Mouse (Mus musculus) lung, adult 18-20 months (tissue): Measurements from ENCODE around the gene Atp5k.

Experiments
- DNase-seq, 2 experiments: peaks; one replicate each; pipeline ENCODE4 v3.0.0; 2022; ENCODE audit warnings: mixed read lengths in 2 of 2

Atp5k gene

GRCm38 (mm10) chr5:108433804-108434587 is at the start of gene Atp5k:
Gene Atp5k (minus strand): TSS chr5:108434448.
- peak; percentile 94 to 96 for DNase-seq

DNA sequence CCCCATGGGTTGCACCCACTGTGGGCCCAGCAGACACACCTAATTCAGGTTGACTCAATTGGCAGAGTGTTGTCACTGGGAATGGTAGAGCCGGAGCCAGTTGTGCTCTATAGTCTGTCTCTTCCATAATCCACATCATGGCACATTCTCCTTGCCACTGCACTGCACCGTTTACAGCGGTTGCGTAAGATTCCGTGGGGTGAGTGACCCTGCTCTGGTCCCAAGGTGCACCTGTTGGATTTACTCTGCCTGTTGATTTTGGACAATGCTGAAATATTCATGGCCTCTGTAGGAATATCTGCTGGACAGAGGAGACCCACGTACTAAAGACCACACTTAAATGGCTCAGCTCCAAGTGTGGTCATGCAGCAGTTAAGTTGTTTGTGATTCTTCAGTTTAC is 48.8 kb upstream of the Atp5k start:
- no peak for DNase-seq

DNA sequence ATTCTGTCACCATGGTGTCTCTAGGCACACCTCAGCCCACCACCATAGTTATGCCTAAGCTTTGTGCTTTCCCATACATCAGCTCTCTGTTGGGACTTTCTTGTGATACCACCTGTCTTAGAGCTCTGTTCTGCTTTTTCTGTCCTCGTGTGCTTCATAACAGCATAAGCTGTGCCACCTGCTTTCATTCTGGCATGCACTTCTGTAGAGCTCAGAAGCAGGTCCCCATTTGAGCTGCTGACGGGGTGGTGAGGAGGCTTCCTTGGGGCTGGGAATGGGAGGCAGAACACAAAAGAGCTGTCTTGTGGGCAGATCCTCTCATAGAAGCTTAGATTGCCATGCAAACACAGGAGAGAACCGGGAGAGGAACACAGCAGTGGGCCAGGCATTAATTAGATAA is 41.7 kb upstream of the Atp5k start:
- DNase-seq: no peak

GRCm38 (mm10) chr5:108473737-108474136 is 39.5 kb upstream of the Atp5k start:
- peak; percentile 42 to 66 for DNase-seq

- no peak for DNase-seq
Measured at GRCm38 (mm10) chr5:108469617-108470016, 35.4 kb upstream of the Atp5k start.

DNA sequence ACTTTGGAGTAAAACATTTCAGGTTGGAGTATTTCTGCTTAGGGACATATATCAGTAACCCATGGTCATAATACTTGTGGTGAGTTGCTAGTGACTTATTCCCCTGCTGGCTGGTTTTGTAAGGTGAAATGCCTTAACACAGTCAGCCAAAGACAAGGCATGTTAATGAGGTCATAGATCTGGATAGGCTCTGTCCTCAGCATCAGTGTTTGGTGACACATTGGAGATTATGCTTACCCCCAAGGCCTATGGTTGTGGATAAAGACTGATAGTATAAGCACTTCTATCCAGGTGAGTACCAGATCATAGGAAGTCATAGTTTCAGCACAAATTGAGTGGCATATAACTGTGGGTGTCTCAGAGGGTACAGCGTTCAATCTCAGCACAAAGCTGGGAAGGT is 32.4 kb upstream of the Atp5k start:
- no peak for DNase-seq

- DNase-seq: no peak
Measured at GRCm38 (mm10) chr5:108465131-108465891, 31.1 kb upstream of the Atp5k start.

- DNase-seq: no peak
Measured at GRCm38 (mm10) chr5:108462446-108462845, 28.2 kb upstream of the Atp5k start.

GRCm38 (mm10) chr5:108461082-108462065 is 27.1 kb upstream of the Atp5k start, which contains the start of gene Pcgf3:
Gene Pcgf3 (plus strand): TSS chr5:108461232.
- DNase-seq: peak; percentile 99

- no peak for DNase-seq
Measured at GRCm38 (mm10) chr5:108460461-108460860, 26.2 kb upstream of the Atp5k start.

DNA sequence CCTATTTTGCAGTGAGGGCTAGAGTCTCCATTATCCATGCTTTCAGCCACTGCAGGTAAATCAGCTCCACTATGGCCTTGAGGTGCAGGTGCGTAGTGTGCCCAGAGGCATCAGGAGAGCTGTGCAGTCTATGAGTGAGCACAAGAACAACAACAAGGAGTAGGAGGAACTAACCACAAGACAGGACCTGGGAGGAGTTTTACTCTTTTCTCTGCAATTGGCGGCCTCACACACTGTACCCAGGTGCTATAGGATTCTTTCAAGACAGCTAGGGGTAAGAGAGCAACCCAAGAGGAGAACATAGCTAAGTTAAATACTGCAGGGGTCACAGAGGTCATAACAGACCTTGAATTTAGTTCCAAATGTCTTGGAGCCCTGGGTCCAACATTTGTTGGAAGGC is 24.5 kb upstream of the Atp5k start:
- no peak for DNase-seq

- no peak for DNase-seq
Measured at GRCm38 (mm10) chr5:108454094-108454493, 19.8 kb upstream of the Atp5k start.

DNA sequence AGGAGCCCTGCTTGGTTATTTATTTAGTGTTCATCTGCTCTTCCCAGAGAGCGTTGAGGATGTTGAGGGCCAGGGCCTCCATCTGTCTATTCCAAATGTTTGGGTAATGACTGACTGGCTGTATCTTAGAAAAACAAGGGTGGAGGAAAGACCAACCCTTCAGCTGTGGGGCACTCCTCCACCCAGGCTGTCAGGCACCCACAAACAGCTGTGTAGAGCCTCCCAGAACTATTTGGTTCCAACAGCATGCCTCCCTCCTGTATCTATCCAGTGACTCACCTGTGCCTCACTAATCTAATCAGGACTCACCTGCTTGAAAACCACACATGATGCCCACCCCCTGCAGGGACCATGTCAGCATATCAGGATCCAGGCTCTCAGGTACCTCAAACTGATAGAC is 18.2 kb upstream of the Atp5k start:
- DNase-seq: no peak

DNA sequence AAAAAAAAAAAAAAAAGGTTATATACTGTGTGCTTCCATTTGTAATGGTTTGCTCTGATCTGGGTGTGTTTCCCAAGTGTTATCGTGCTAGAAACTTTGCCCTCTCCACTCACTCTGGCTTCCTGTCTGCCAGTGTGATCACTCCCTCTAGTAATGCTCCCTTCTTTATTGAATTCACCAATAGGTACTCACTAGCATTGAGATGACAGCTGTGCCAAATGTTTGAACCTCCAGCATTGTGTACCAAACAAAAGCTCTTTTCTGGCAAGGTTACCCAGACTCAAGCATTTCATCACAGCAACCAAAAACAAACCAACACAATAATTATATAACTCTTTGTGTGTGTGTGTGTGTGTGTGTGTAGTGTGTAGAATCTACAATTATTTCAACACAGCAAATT is 17.4 kb upstream of the Atp5k start:
- no peak for DNase-seq

- DNase-seq: no peak
Measured at GRCm38 (mm10) chr5:108450837-108451540, 16.7 kb upstream of the Atp5k start.

GRCm38 (mm10) chr5:108448785-108449668 is 14.8 kb upstream of the Atp5k start, which contains the start of gene Mfsd7a:
Gene Mfsd7a (minus strand): TSS chr5:108448891.
- DNase-seq: peak; percentile 84 to 89

- no peak for DNase-seq
Measured at GRCm38 (mm10) chr5:108447857-108448256, 13.6 kb upstream of the Atp5k start.

DNA sequence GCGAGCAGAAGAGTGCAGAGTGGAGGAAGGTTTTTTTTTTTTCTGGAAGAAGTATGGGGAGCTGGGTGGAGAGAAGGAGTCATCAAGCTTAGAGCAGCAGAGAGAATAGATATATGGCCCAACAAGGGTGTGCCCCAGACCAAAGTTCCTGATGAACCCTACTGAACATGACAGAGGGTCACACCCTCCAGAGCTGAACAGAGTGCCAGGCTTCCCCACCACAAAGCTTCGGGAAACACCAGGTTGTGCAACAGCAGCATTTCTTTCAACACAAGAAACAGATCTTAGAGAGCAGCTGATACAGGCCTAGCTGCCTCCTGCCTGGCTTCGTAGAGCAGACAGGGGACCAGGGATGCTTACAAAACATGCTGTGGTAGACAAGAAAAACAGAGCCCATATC is 12.7 kb upstream of the Atp5k start:
- DNase-seq: peak; percentile 46 to 52

- DNase-seq: no peak
Measured at GRCm38 (mm10) chr5:108436101-108436500, 1.9 kb upstream of the Atp5k start.

- no peak for DNase-seq
Measured at GRCm38 (mm10) chr5:108431196-108431595, 3.1 kb downstream of the Atp5k start.

DNA sequence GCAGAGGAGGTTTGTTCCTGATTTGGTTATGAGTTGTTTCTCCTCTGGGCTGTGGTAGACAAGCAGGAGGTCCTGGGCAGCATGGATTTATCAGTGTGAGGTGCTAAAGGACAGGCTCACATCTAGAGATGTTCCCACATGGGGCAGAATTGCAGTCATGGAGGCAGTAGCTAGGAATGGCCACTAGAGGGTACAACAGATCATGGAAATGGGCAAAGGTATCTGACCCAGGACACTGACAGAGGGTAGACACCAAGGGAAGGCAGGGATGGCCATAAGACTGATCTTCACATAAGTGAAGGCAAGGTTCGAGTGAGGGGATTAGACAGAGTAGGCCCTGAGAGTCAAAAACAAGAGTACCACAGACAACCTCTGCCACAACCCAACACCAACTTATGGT is 7.1 kb downstream of the Atp5k start:
- peak; percentile 32 to 46 for DNase-seq
